Mouse (Mus musculus) C2C12 (cell line): ENCODE measurements at regions not wholly inside any gene's neighbourhood (a gene's known extent, or its start where the extent isn't known, plus 50 kb on each side); places are given as distances from the start of the nearest gene placed in this dataset.

Experiments
- H3K27me3 ChIP-seq: one replicate; pipeline ENCODE4 v1.6.1; 2011; ENCODE audit not compliant: control insufficient read depth, insufficient read depth, insufficient read length
- H3K36me3 ChIP-seq: one replicate; pipeline ENCODE4 v1.6.1; 2011; ENCODE audit not compliant: control insufficient read depth, insufficient read depth
- H3K4me3 ChIP-seq: one replicate; pipeline ENCODE4 v1.5.1; 2011; ENCODE audit warnings: mild to moderate bottlenecking, control low read depth; ENCODE audit not compliant: poor library complexity, insufficient read depth, severe bottlenecking
- H3K79me2 ChIP-seq: one replicate; pipeline ENCODE4 v1.6.1; 2011; ENCODE audit not compliant: control insufficient read depth, insufficient read depth
- H3K79me3 ChIP-seq: one replicate; pipeline ENCODE4 v1.6.1; 2011; ENCODE audit warnings: low read depth, control low read depth
- H3ac ChIP-seq: one replicate; pipeline ENCODE3; 2011; ENCODE audit warnings: low read depth; ENCODE audit not compliant: control insufficient read depth, insufficient read length
- CEBPB ChIP-seq: IDR thresholded peaks from one replicate; pipeline ENCODE4 v1.6.1; 2011; ENCODE audit warnings: low read depth, mild to moderate bottlenecking, control low read depth, moderate library complexity
- CTCF ChIP-seq: IDR thresholded peaks from one replicate; pipeline ENCODE4 v1.5.1; 2011; ENCODE audit not compliant: control insufficient read depth, insufficient read depth, insufficient read length
- FOSL1 ChIP-seq: IDR thresholded peaks from one replicate; pipeline ENCODE4 v1.8.0; 2011; ENCODE audit warnings: mild to moderate bottlenecking, low read length; ENCODE audit not compliant: poor library complexity, insufficient read depth, severe bottlenecking
- MAX ChIP-seq: IDR thresholded peaks from one replicate; pipeline ENCODE4 v1.6.1; 2011; ENCODE audit warnings: mild to moderate bottlenecking, control low read depth
- MYOD1 ChIP-seq: IDR thresholded peaks from one replicate; pipeline ENCODE4 v1.6.1; 2011; ENCODE audit warnings: low read depth; ENCODE audit not compliant: control insufficient read depth, insufficient read length
- MYOG ChIP-seq: IDR thresholded peaks from one replicate; pipeline ENCODE4 v1.6.1; 2011; ENCODE audit not compliant: control insufficient read depth, insufficient read length; ENCODE audit errors: extremely low read depth
- USF1 ChIP-seq: IDR thresholded peaks from one replicate; pipeline ENCODE4 v1.6.1; 2011; ENCODE audit warnings: low read depth, mild to moderate bottlenecking, control low read depth, moderate library complexity

GRCm38 (mm10) chr1:105900158-105900557 is 90.0 kb upstream of the Zcchc2 start:
- Histone ChIP-seq H3ac (no peak overlapping the region), H3K27me3 (no peaks in the 10 kb centered on the region), H3K79me2 (no peaks in the 10 kb centered on the region), H3K36me3 (no peaks in the 10 kb centered on the region), H3K79me3 (no peaks in the 10 kb centered on the region), H3K4me3 (no peak overlapping the region)
- TF ChIP-seq CEBPB, result no peak
- TF ChIP-seq MYOD1, result no peak

DNA sequence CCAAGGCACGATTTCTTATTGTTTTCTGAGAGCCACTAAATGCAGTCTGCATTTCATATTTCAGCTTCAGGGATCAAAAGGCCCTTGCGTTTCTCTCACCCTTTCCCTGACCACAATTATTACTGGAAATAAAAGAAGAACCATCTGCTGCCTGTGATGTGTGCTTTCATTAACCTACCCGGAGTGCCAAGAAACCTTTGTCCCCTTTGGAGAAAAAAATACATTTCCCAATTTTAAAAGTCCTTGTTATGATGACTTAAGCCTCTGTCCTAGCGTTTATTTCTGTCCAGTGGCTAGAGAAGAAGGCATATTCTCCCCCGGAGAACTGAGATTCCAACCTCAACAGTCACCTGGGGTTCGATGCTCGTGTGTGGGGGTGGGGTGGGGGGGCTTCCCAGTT is 89.3 kb upstream of the Zcchc2 start:
- Histone ChIP-seq H3ac (no peak overlapping the region), H3K79me3 (no peaks in the 10 kb centered on the region)
- TF ChIP-seq MYOD1 (no peak), CTCF (no peak), MYOG (no peak), CEBPB (no peak), MAX (no peak), FOSL1 (no peak), USF1 (no peak)

DNA sequence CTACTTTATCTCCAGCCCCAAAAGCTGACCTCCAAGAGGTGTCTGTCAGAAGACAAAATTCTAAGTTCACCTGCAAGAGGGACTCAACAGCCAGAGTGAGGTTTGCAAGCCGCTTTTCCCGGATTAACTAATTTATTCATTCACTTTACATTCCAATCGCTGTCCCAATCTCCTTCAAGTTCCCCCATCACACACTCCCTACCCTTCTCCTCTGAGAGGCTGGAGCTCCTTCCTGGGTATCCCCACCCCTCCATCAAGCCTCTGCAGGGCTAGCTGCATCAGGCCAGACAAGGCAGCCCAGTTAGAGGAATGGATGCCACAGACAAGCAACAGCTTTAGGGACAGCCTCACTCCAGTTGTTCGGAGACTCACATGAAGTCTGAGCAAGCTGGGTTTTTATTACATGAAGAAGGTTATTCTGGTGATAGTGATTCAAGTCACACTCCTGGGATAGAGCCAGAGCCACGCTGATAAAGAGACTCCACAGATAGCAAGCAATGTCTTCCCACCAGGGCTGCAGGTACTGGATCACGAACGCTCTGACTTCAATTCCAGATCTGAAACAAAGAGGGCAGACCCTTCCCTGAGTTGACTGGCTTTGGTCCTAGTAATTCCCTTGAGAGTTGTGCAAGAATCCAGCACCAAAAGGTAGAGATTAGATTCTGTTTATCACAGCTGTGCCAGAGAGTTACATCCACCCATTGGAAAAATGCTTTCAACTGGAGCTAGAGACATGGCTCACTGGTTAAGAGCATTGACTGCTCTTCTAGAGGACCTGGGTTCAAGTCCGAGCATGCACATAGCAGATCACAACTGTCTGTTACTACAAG is 86.7 kb upstream of the Zcchc2 start:
- Histone ChIP-seq H3K4me3 (no peak overlapping the region), H3ac (no peak overlapping the region), H3K79me2 (no peaks in the 10 kb centered on the region), H3K36me3 (no peaks in the 10 kb centered on the region), H3K27me3 (no peaks in the 10 kb centered on the region), H3K79me3 (no peaks in the 10 kb centered on the region)
- TF ChIP-seq MYOG, result no peak
- no peak for TF ChIP-seq MYOD1
- no peak for TF ChIP-seq MAX
- TF ChIP-seq FOSL1, result no peak
- TF ChIP-seq USF1, result no peak
- no peak for TF ChIP-seq CTCF
- TF ChIP-seq CEBPB, result no peak

More for the DNA sequence above, 89.3 kb upstream of the Zcchc2 start:
- Histone ChIP-seq H3K79me2 (no peaks in the 10 kb centered on the region), H3K4me3 (no peak overlapping the region), H3K36me3 (no peaks in the 10 kb centered on the region), H3K27me3 (no peaks in the 10 kb centered on the region)

DNA sequence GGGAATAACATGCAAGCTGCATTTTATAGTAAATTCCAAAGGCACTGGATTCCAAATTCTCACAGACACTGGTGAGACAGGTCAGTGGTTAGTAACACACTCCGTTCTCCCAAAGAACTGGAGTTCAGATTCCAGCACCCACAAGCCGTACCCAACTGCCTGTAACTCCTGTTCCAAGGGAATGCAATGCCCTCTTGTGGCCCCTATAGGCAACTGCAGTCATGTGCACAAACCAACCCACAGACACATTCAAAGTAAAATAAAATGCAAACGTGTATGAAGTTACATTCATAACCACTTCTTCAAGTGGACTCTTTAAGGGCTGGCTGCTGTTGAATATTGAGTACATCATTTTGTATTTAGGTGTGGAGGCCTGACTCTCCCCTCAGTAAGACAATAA is 85.5 kb upstream of the Zcchc2 start:
- no peak overlapping the region for H3K4me3 ChIP-seq
- no peaks in the 10 kb centered on the region for H3K36me3 ChIP-seq
- H3K79me3 ChIP-seq, result no peaks in the 10 kb centered on the region
- no peaks in the 10 kb centered on the region for H3K79me2 ChIP-seq
- no peaks in the 10 kb centered on the region for H3K27me3 ChIP-seq
- TF ChIP-seq CTCF, result no peak
- H3ac ChIP-seq, result no peak overlapping the region

- TF ChIP-seq MYOD1, result no peak
- TF ChIP-seq MAX, result no peak
- TF ChIP-seq FOSL1, result no peak
- TF ChIP-seq CTCF, result no peak
- no peak for TF ChIP-seq CEBPB
- no peak for TF ChIP-seq MYOG
- no peak for TF ChIP-seq USF1
- H3K79me2 ChIP-seq, result no peaks in the 10 kb centered on the region
- no peaks in the 10 kb centered on the region for H3K79me3 ChIP-seq
- H3K36me3 ChIP-seq, result no peaks in the 10 kb centered on the region
- H3ac ChIP-seq, result no peak overlapping the region
- H3K27me3 ChIP-seq, result no peaks in the 10 kb centered on the region
- H3K4me3 ChIP-seq, result no peak overlapping the region
Measured at GRCm38 (mm10) chr1:105905785-105906426, 84.3 kb upstream of the Zcchc2 start.

- no peak overlapping the region for H3K4me3 ChIP-seq
- H3ac ChIP-seq, result no peak overlapping the region
- H3K27me3 ChIP-seq, result no peaks in the 10 kb centered on the region
- TF ChIP-seq CEBPB, result peak; percentile 36
- no peak for TF ChIP-seq CTCF
- peak; percentile 42 for TF ChIP-seq MYOD1
- TF ChIP-seq USF1, result no peak
- no peak for TF ChIP-seq MYOG
- TF ChIP-seq FOSL1, result peak; percentile 71
- H3K79me3 ChIP-seq, result no peaks in the 10 kb centered on the region
- no peaks in the 10 kb centered on the region for H3K36me3 ChIP-seq
- no peaks in the 10 kb centered on the region for H3K79me2 ChIP-seq
Measured at GRCm38 (mm10) chr1:105906427-105906798, 83.8 kb upstream of the Zcchc2 start.
